In genomic region chr9:41993821-41994220, GRCm38 (mm10) we compare ENCODE assay signal across 30 mouse cellular contexts.
"Had no signal": no experiment of that assay in that cellular context is flagged by ENCODE, and none has a peak within 500 bp of the region (broad histone marks: within the 10 kb centered on the region; RNA-seq: fewer than 3 reads in every experiment).

No protein-coding gene starts in this region.

- H3K4me1 ChIP-seq: heart, embryonic 10.5 days; heart, embryonic 12.5 days; heart, embryonic 13.5 days; heart, embryonic 15.5 days; hindbrain, embryonic 10.5 days; hindbrain, embryonic 12.5 days; hindbrain, embryonic 13.5 days; hindbrain, embryonic 15.5 days; intestine, embryonic 15.5 days; kidney, embryonic 15.5 days had no signal

- H3K27me3 ChIP-seq: heart, embryonic 15.5 days; hindbrain, embryonic 12.5 days; hindbrain, embryonic 13.5 days; hindbrain, embryonic 15.5 days; intestine, embryonic 15.5 days; kidney, embryonic 15.5 days had no signal

- H3K36me3 ChIP-seq: heart, embryonic 12.5 days; heart, embryonic 15.5 days; hindbrain, embryonic 10.5 days; intestine, embryonic 15.5 days had no signal

- DNase-seq: heart, postnatal 10 days; heart, postnatal 14 days; heart, postnatal 36 days; heart, postnatal 4 days; kidney, adult 11 months; kidney, adult 18-20 months; kidney, adult 2 months; kidney, adult 8-10 months; kidney, adult 9 months; kidney, postnatal 10 days; kidney, postnatal 14 days; kidney, postnatal 25 days; kidney, postnatal 36 days; layer of hippocampus, adult 9-11 months; layer of hippocampus, postnatal 36 days had no signal

- H3K4me3 ChIP-seq: heart, embryonic 10.5 days; heart, embryonic 12.5 days; heart, embryonic 13.5 days; heart, embryonic 15.5 days; hindbrain, embryonic 10.5 days; hindbrain, embryonic 12.5 days; hindbrain, embryonic 13.5 days; hindbrain, embryonic 15.5 days; intestine, embryonic 15.5 days; kidney, embryonic 15.5 days; layer of hippocampus, adult 2 months; left cerebral cortex, adult 2 months had no signal

- H3K27ac ChIP-seq: heart, embryonic 10.5 days; heart, embryonic 13.5 days; heart, embryonic 15.5 days; hindbrain, embryonic 10.5 days; hindbrain, embryonic 12.5 days; hindbrain, embryonic 13.5 days; hindbrain, embryonic 14.5 days; hindbrain, embryonic 15.5 days; hindbrain, postnatal 0 days; intestine, embryonic 15.5 days; kidney, embryonic 15.5 days; kidney, postnatal 0 days; layer of hippocampus, adult 2 months; left cerebral cortex, adult 2 months had no signal
